Mouse (Mus musculus) intestine, embryonic 14.5 days (tissue): ENCODE data around the gene Mcm8. TPM values are rescaled to one million over a fixed set of nuclear protein-coding genes. Genes with fewer than 3 reads are reported as not detected.

Experiments
- ATAC-seq: fragments of 200-750 bp; cut with Nextera tagmentation; replicated peaks from 2 replicates; pipeline ENCODE4 v1.8.0; 2017; ENCODE audit warnings: low read depth, moderate number of reproducible peaks, moderate TSS enrichment, moderate library complexity; ENCODE audit not compliant: low FRiP score, low TSS enrichment
- DNase-seq: peaks from one replicate; pipeline ENCODE4 v3.0.0-alpha.2; 2018; ENCODE audit warnings: low spot score
- H3K27ac ChIP-seq: fragments of 300-500 bp; sonication (generic); 2 replicates; pipeline ENCODE4 v1.5.1; 2014; ENCODE audit warnings: low read depth, mild to moderate bottlenecking, control low read depth
- H3K27me3 ChIP-seq: fragments of 300-500 bp; sonication (generic); replicated peaks from 2 replicates; pipeline ENCODE4 v1.6.1; 2014; ENCODE audit warnings: low read length, control low read depth; ENCODE audit not compliant: control insufficient read depth, insufficient read depth
- H3K36me3 ChIP-seq: fragments of 300-500 bp; sonication (generic); 2 replicates; pipeline ENCODE4 v1.6.1; 2014; ENCODE audit warnings: low read length, control low read depth; ENCODE audit not compliant: control insufficient read depth, insufficient read depth
- H3K4me1 ChIP-seq: fragments of 300-500 bp; sonication (generic); replicated peaks from 2 replicates; pipeline ENCODE4 v1.6.1; 2014; ENCODE audit warnings: low read length, control low read depth, mixed read lengths; ENCODE audit not compliant: control insufficient read depth, insufficient read depth
- H3K4me2 ChIP-seq: fragments of 300-500 bp; sonication (generic); 2 replicates; pipeline ENCODE4 v1.6.1; 2014; ENCODE audit warnings: low read length
- H3K4me3 ChIP-seq: fragments of 300-500 bp; sonication (generic); 2 replicates; pipeline ENCODE4 v1.5.1; 2014; ENCODE audit warnings: low read depth, low read length, control low read depth, mixed read lengths
- H3K9ac ChIP-seq: fragments of 300-500 bp; sonication (generic); 2 replicates; pipeline ENCODE4 v1.6.1; 2014; ENCODE audit warnings: mild to moderate bottlenecking, low read length
- H3K9me3 ChIP-seq: fragments of 300-500 bp; sonication (generic); 2 replicates; pipeline ENCODE4 v1.6.1; 2016; ENCODE audit warnings: low read length, control low read depth; ENCODE audit not compliant: control insufficient read depth
- WGBS: fragments of 180-500 bp; shearing (Covaris S2); extraction: QIAGEN DNeasy Blood & Tissue Kit; methylation state at CpG from one replicate; pipeline ENCODE4 v1.1.7; 2014; 5-methylcytosine and 5-hydroxymethylcytosine counted together
- polyA plus RNA-seq: library from polyadenylated mRNA; unstranded; fragments of >200 nt; fragmentation: Nextera tagmentation; extraction: Ambion mirVana; gene quantifications from 2 replicates; pipeline ENCODE4 v1.2.1, GENCODE M21; 2014

Mcm8 gene
- 13.5 and 16.3 TPM in 2 replicates for polyA plus RNA-seq

GRCm38 (mm10) chr2:132815608-132816314 is at the start of gene Mcm8, which contains the start of gene Trmt6:
TSS of gene Mcm8 (plus strand) at chr2:132816141.
TSS of gene Trmt6 (minus strand) at chr2:132816055.
- Histone ChIP-seq H3K4me1 (peaks cover 13% of the 10 kb centered on the region), H3K27ac (peak within 1 kb of the TSS; percentile 81), H3K9ac (peak within 1 kb of the TSS; percentile 74), H3K27me3 (no peaks in the 10 kb centered on the region), H3K4me2 (peak within 1 kb of the TSS; percentile 69), H3K9me3 (no peaks in the 10 kb centered on the region), H3K4me3 (peak within 1 kb of the TSS; percentile 81), H3K36me3 (peaks cover 25% of the 10 kb centered on the region)
- ATAC-seq (peak; percentile 100), DNase-seq (peak; percentile 93)
- 2% methylated on average over 59 of the region's 59 CpGs for WGBS

- WGBS, result 57% methylated on average over 1 of the region's 1 CpGs
- no peak overlapping the region for H3K4me2 ChIP-seq
- ATAC-seq, result no peak
These were observed 45.1 kb upstream of the Mcm8 start for GRCm38 (mm10) chr2:132770822-132771221.

GRCm38 (mm10) chr2:132780978-132781377 is 35.0 kb upstream of the Mcm8 start, which contains the start of gene Chgb:
TSS of gene Chgb (plus strand) at chr2:132781278.
- Histone ChIP-seq H3K36me3 (no peaks in the 10 kb centered on the region), H3K27ac (no peak within 1 kb of the TSS), H3K9ac (no peak within 1 kb of the TSS), H3K4me1 (peaks cover 3% of the 10 kb centered on the region; the same call in 1 of the 2 replicates), H3K27me3 (0 out of 2 replicates have a peak, but pooled peaks cover 3% of the 10 kb centered on the region), H3K4me3 (peak within 1 kb of the TSS; percentile 37), H3K9me3 (no peaks in the 10 kb centered on the region), H3K4me2 (peak within 1 kb of the TSS; percentile 73)
- ATAC-seq, result 0 out of 2 replicates have a peak, but pooled peaks have one; percentile 17
- WGBS, result 15% methylated on average over 4 of the region's 4 CpGs
- DNase-seq, result no peak

More at GRCm38 (mm10) chr2:132770822-132771221, 45.1 kb upstream of the Mcm8 start:
- no peak for DNase-seq
- H3K9me3 ChIP-seq, result no peaks in the 10 kb centered on the region
- H3K4me3 ChIP-seq, result no peak overlapping the region
- no peaks in the 10 kb centered on the region for H3K4me1 ChIP-seq
- no peaks in the 10 kb centered on the region for H3K36me3 ChIP-seq
- no peak overlapping the region for H3K27ac ChIP-seq
- no peak overlapping the region for H3K9ac ChIP-seq
- no peaks in the 10 kb centered on the region for H3K27me3 ChIP-seq

- Histone ChIP-seq H3K4me3 (peak overlapping the region; percentile 37), H3K9ac (no peak overlapping the region), H3K36me3 (no peaks in the 10 kb centered on the region), H3K27me3 (0 out of 2 replicates have a peak, but pooled peaks cover 3% of the 10 kb centered on the region), H3K4me1 (peaks cover 3% of the 10 kb centered on the region; the same call in 1 of the 2 replicates), H3K27ac (no peak overlapping the region), H3K4me2 (peak overlapping the region; percentile 73), H3K9me3 (no peaks in the 10 kb centered on the region)
- DNase-seq (peak; percentile 98), ATAC-seq (peak; percentile 96)
- WGBS, result under 1% methylated on average over 41 of the region's 41 CpGs
These were observed 34.4 kb upstream of the Mcm8 start for GRCm38 (mm10) chr2:132781439-132782068.

- H3K9me3 ChIP-seq, result no peaks in the 10 kb centered on the region
- no peak overlapping the region for H3K4me2 ChIP-seq
- H3K4me1 ChIP-seq, result peaks cover 3% of the 10 kb centered on the region; the same call in 1 of the 2 replicates
- 0 out of 2 replicates have a peak, but pooled peaks cover 3% of the 10 kb centered on the region for H3K27me3 ChIP-seq
- no peak for ATAC-seq
- 75% methylated on average over 6 of the region's 6 CpGs for WGBS
- no peak overlapping the region for H3K9ac ChIP-seq
- H3K4me3 ChIP-seq, result no peak overlapping the region
- H3K36me3 ChIP-seq, result no peaks in the 10 kb centered on the region
- H3K27ac ChIP-seq, result no peak overlapping the region
- DNase-seq, result no peak
These were observed 31.9 kb upstream of the Mcm8 start for GRCm38 (mm10) chr2:132784039-132784438.

GRCm38 (mm10) chr2:132793441-132794203 is 22.3 kb upstream of the Mcm8 start:
- H3K27ac ChIP-seq, result no peak overlapping the region
- WGBS, result 85% methylated on average over 19 of the region's 19 CpGs
- H3K9me3 ChIP-seq, result no peaks in the 10 kb centered on the region
- H3K4me2 ChIP-seq, result no peak overlapping the region
- no peaks in the 10 kb centered on the region for H3K4me1 ChIP-seq
- DNase-seq (no peak), ATAC-seq (no peak)
- H3K9ac ChIP-seq, result no peak overlapping the region
- H3K27me3 ChIP-seq, result no peaks in the 10 kb centered on the region
- H3K36me3 ChIP-seq, result no peaks in the 10 kb centered on the region
- H3K4me3 ChIP-seq, result no peak overlapping the region

GRCm38 (mm10) chr2:132794204-132794586 is 21.7 kb upstream of the Mcm8 start:
- H3K36me3 ChIP-seq, result no peaks in the 10 kb centered on the region
- no peak for DNase-seq
- no peak for ATAC-seq
- no peak overlapping the region for H3K27ac ChIP-seq
- H3K4me2 ChIP-seq, result no peak overlapping the region
- H3K4me1 ChIP-seq, result no peaks in the 10 kb centered on the region
- no peak overlapping the region for H3K4me3 ChIP-seq
- H3K9ac ChIP-seq, result no peak overlapping the region
- no peaks in the 10 kb centered on the region for H3K27me3 ChIP-seq
- 82% methylated on average over 7 of the region's 7 CpGs for WGBS
- H3K9me3 ChIP-seq, result no peaks in the 10 kb centered on the region

- Histone ChIP-seq H3K4me2 (no peak overlapping the region), H3K4me3 (no peak overlapping the region), H3K4me1 (no peaks in the 10 kb centered on the region), H3K9ac (no peak overlapping the region), H3K9me3 (0 out of 2 replicates have a peak, but pooled peaks cover 3% of the 10 kb centered on the region), H3K27me3 (no peaks in the 10 kb centered on the region), H3K36me3 (peaks cover 51% of the 10 kb centered on the region), H3K27ac (no peak overlapping the region)
- ATAC-seq (no peak), DNase-seq (no peak)
- 86% methylated on average over 2 of the region's 2 CpGs for WGBS
These were observed 13.0 kb upstream of the Mcm8 start for GRCm38 (mm10) chr2:132802976-132803375.
